Mouse (Mus musculus) thymus, adult 2 months (tissue): ENCODE results near the gene Agrp. TPM values are rescaled to one million over a fixed set of nuclear protein-coding genes. Genes with fewer than 3 reads are reported as not detected.

ENCODE experiments used
- DNase-seq: peaks from one replicate; pipeline ENCODE4 v3.0.0; 2021
- H3K27ac ChIP-seq: fragments of 200-500 bp; 2 replicates; pipeline ENCODE4 v1.5.1; 2012; ENCODE audit warnings: low read length, control low read depth; ENCODE audit not compliant: control insufficient read depth, insufficient read depth
- H3K27me3 ChIP-seq: fragments of 200-500 bp; 2 replicates; pipeline ENCODE4 v1.6.1; 2012; ENCODE audit warnings: mild to moderate bottlenecking, low read length, moderate library complexity, mixed read lengths; ENCODE audit not compliant: control insufficient read depth, insufficient read depth
- H3K36me3 ChIP-seq: fragments of 200-500 bp; 2 replicates; pipeline ENCODE4 v1.6.1; 2012; ENCODE audit warnings: mild to moderate bottlenecking, low read length, moderate library complexity; ENCODE audit not compliant: control insufficient read depth, insufficient read depth
- H3K4me1 ChIP-seq: fragments of 200-500 bp; replicated peaks from 2 replicates; pipeline ENCODE4 v1.6.1; 2012; ENCODE audit warnings: low read length; ENCODE audit not compliant: control insufficient read depth, insufficient read depth
- H3K4me3 ChIP-seq: fragments of 200-500 bp; 2 replicates; pipeline ENCODE4 v1.5.1; 2012; ENCODE audit warnings: mild to moderate bottlenecking, low read length, control low read depth, moderate library complexity; ENCODE audit not compliant: control insufficient read depth, insufficient read depth
- CTCF ChIP-seq: fragments of 200-500 bp; IDR thresholded peaks from 2 replicates; pipeline ENCODE4 v1.5.1; 2012; ENCODE audit warnings: mild to moderate bottlenecking, control low read depth, low read length, moderate library complexity, borderline replicate concordance; ENCODE audit not compliant: control insufficient read depth, poor library complexity, insufficient read depth; ENCODE audit errors: extremely low read depth
- POLR2A ChIP-seq: fragments of 200-500 bp; IDR thresholded peaks from 2 replicates; pipeline ENCODE4 v1.6.1; 2012; ENCODE audit warnings: mild to moderate bottlenecking, low read length, control low read depth, moderate library complexity; ENCODE audit not compliant: control insufficient read depth, poor library complexity, insufficient read depth; ENCODE audit errors: extremely low read depth
- WGBS: fragments of 180-500 bp; shearing (Covaris S2); methylation state at CpG from one replicate; pipeline ENCODE4 v1.1.7; 2018; 5-methylcytosine and 5-hydroxymethylcytosine counted together
- polyA plus RNA-seq: library from polyadenylated mRNA; depleted of rRNA; stranded (reverse); fragments of >200 nt; gene quantifications from 2 replicates; pipeline ENCODE4 v1.2.3, GENCODE M21; 2012

Agrp gene
- polyA plus RNA-seq, 1 experiment: 1.00 TPM

- TF ChIP-seq CTCF (no peak), POLR2A (no peak)
- no peaks in the 10 kb centered on the region for H3K36me3 ChIP-seq
- no peak overlapping the region for H3K4me3 ChIP-seq
- no peak for DNase-seq
- WGBS: 97% methylated on average over 2 of the region's 2 CpGs
- H3K4me1 ChIP-seq: peaks cover 13% of the 10 kb centered on the region
- no peaks in the 10 kb centered on the region for H3K27me3 ChIP-seq
- H3K27ac ChIP-seq: no peak overlapping the region
These were observed 44.8 kb downstream of the Agrp start for GRCm38 (mm10) chr8:105592431-105592830.

- H3K4me3 ChIP-seq: no peak overlapping the region
- 43% methylated on average over 3 of the region's 3 CpGs for WGBS
- TF ChIP-seq POLR2A (no peak), CTCF (no peak)
- H3K27me3 ChIP-seq: no peaks in the 10 kb centered on the region
- no peak overlapping the region for H3K27ac ChIP-seq
- no peaks in the 10 kb centered on the region for H3K36me3 ChIP-seq
- no peak for DNase-seq
- no peaks in the 10 kb centered on the region for H3K4me1 ChIP-seq
These were observed 57.5 kb downstream of the Agrp start for GRCm38 (mm10) chr8:105579719-105580118.

- H3K4me1 ChIP-seq: no peaks in the 10 kb centered on the region
- no peaks in the 10 kb centered on the region for H3K36me3 ChIP-seq
- WGBS: 92% methylated on average over 3 of the region's 3 CpGs
- no peak for TF ChIP-seq CTCF
- no peak for TF ChIP-seq POLR2A
- H3K4me3 ChIP-seq: no peak overlapping the region
- DNase-seq: no peak
- no peaks in the 10 kb centered on the region for H3K27me3 ChIP-seq
- H3K27ac ChIP-seq: no peak overlapping the region
These were observed 61.7 kb downstream of the Agrp start for GRCm38 (mm10) chr8:105575538-105575937.

- 94% methylated on average over 6 of the region's 6 CpGs for WGBS
- no peak for TF ChIP-seq POLR2A
- no peak overlapping the region for H3K27ac ChIP-seq
- H3K27me3 ChIP-seq: no peaks in the 10 kb centered on the region
- DNase-seq: no peak
- H3K4me3 ChIP-seq: no peak overlapping the region
- no peaks in the 10 kb centered on the region for H3K4me1 ChIP-seq
- no peaks in the 10 kb centered on the region for H3K36me3 ChIP-seq
These were observed 62.5 kb downstream of the Agrp start for GRCm38 (mm10) chr8:105574741-105575140.

- no peak overlapping the region for H3K4me3 ChIP-seq
- no peak for TF ChIP-seq CTCF
- no peak for TF ChIP-seq POLR2A
- DNase-seq: no peak
- H3K27ac ChIP-seq: no peak overlapping the region
- H3K27me3 ChIP-seq: no peaks in the 10 kb centered on the region
- no peaks in the 10 kb centered on the region for H3K4me1 ChIP-seq
- H3K36me3 ChIP-seq: no peaks in the 10 kb centered on the region
These were observed 63.8 kb downstream of the Agrp start for GRCm38 (mm10) chr8:105573427-105573826.

GRCm38 (mm10) chr8:105571810-105572209 lies 65.4 kb downstream of the Agrp start:
- Histone ChIP-seq H3K36me3 (no peaks in the 10 kb centered on the region), H3K27ac (no peak overlapping the region), H3K4me3 (no peak overlapping the region), H3K27me3 (no peaks in the 10 kb centered on the region), H3K4me1 (peaks cover 5% of the 10 kb centered on the region)
- TF ChIP-seq POLR2A (no peak), CTCF (no peak)
- DNase-seq: no peak
- 93% methylated on average over 9 of the region's 9 CpGs for WGBS

- TF ChIP-seq CTCF (no peak), POLR2A (no peak)
- H3K27me3 ChIP-seq: no peaks in the 10 kb centered on the region
- peak; percentile 47 for DNase-seq
- whole genome bisulfite sequencing: 14% methylated on average over 27 of the region's 27 CpGs
- peak overlapping the region; percentile 54 for H3K4me3 ChIP-seq
- no peak overlapping the region for H3K27ac ChIP-seq
- H3K4me1 ChIP-seq: peaks cover 14% of the 10 kb centered on the region
- no peaks in the 10 kb centered on the region for H3K36me3 ChIP-seq
These were observed 70.2 kb downstream of the Agrp start for GRCm38 (mm10) chr8:105566703-105567595.
